Mouse (Mus musculus) heart, adult 2 months (tissue): ENCODE data around the gene Rpl3. TPM values are rescaled to one million over a fixed set of nuclear protein-coding genes. Genes with fewer than 3 reads are reported as not detected.
A peak's percentile ranks its signal among the peaks of the same experiment; 100 is the strongest.

Source experiments
- DNase-seq, 2 experiments: peaks; one replicate each; pipeline ENCODE4 v3.0.0; 2021
- H3K27ac ChIP-seq: fragments of 200-600 bp; 2 replicates; pipeline ENCODE4 v1.8.1; 2022
- H3K27me3 ChIP-seq: fragments of 200-500 bp; 2 replicates; pipeline ENCODE4 v1.6.1; 2012; ENCODE audit warnings: mild to moderate bottlenecking, low read length, inconsistent platforms, mixed read lengths; ENCODE audit not compliant: control insufficient read depth, insufficient read depth
- H3K36me3 ChIP-seq: fragments of 200-500 bp; 2 replicates; pipeline ENCODE4 v1.6.1; 2012; ENCODE audit warnings: low read length, inconsistent platforms; ENCODE audit not compliant: control insufficient read depth, insufficient read depth
- H3K4me1 ChIP-seq: fragments of 200-500 bp; 2 replicates; pipeline ENCODE4 v1.6.1; 2011; ENCODE audit warnings: low read length; ENCODE audit not compliant: control insufficient read depth, insufficient read depth
- H3K4me3 ChIP-seq: fragments of 200-600 bp; 2 replicates; pipeline ENCODE4 v1.8.1; 2022
- H3K79me2 ChIP-seq: fragments of 200-500 bp; replicated peaks from 2 replicates; pipeline ENCODE4 v1.6.1; 2012; ENCODE audit warnings: mild to moderate bottlenecking, inconsistent platforms, low read length, moderate library complexity, mixed read lengths; ENCODE audit not compliant: control insufficient read depth, insufficient read depth
- H3K9ac ChIP-seq: fragments of 200-500 bp; 2 replicates; pipeline ENCODE4 v1.6.1; 2012; ENCODE audit warnings: low read depth, mild to moderate bottlenecking, control low read depth, inconsistent platforms, low read length, mixed read lengths
- CTCF ChIP-seq: fragments of 200-600 bp; IDR thresholded peaks from 2 replicates; pipeline ENCODE4 v1.8.1; 2022; ENCODE audit warnings: antibody characterized with exemption, mild to moderate bottlenecking, moderate library complexity
- EP300 ChIP-seq: fragments of 200-500 bp; IDR thresholded peaks from 2 replicates; pipeline ENCODE4 v1.6.1; 2011; ENCODE audit warnings: low read depth, low read length, control low read depth; ENCODE audit not compliant: insufficient read depth
- POLR2A ChIP-seq: fragments of 200-500 bp; IDR thresholded peaks from 2 replicates; pipeline ENCODE4 v1.6.1; 2011; ENCODE audit warnings: mild to moderate bottlenecking, low read depth, low read length, control low read depth; ENCODE audit not compliant: insufficient read depth
- WGBS: fragments of 180-500 bp; shearing (Covaris S2); methylation state at CpG from one replicate; pipeline ENCODE4 v1.1.7; 2018; 5-methylcytosine and 5-hydroxymethylcytosine counted together
- intact Hi-C: fragments of 180-260 bp; cut with DNase I; formaldehyde crosslinking; loops from one replicate; pipeline ENCODE4 v1.15.1; 2025
- long read RNA-seq: library from polyadenylated mRNA; stranded (forward); transcript quantifications from one replicate; pipeline ENCODE4 v2.0.0, GENCODE M21; 2021
- polyA plus RNA-seq: library from polyadenylated mRNA; depleted of rRNA; stranded (reverse); fragments of >200 nt; gene quantifications from 2 replicates; pipeline ENCODE4 v1.2.3, GENCODE M21; 2012; rRNA removed
- total RNA-seq, 2 experiments: library from RNA; stranded (reverse); gene quantifications; 2 replicates each; pipeline ENCODE4 v1.2.3; 2021

The Rpl3 gene
- total RNA-seq (100 to 1,000 TPM; 137 to 150 TPM), polyA plus RNA-seq (201 and 230 TPM in 2 replicates)
- long read RNA-seq, transcript Rpl3-201 (10 exons, 1,351 nt), result major isoform, 151 of 159 reads
- long read RNA-seq, partial matches to known transcripts, result 2 of 159 reads
- long read RNA-seq, other reads (novel, unspliced or antisense), result 3 of 159 reads

DNA sequence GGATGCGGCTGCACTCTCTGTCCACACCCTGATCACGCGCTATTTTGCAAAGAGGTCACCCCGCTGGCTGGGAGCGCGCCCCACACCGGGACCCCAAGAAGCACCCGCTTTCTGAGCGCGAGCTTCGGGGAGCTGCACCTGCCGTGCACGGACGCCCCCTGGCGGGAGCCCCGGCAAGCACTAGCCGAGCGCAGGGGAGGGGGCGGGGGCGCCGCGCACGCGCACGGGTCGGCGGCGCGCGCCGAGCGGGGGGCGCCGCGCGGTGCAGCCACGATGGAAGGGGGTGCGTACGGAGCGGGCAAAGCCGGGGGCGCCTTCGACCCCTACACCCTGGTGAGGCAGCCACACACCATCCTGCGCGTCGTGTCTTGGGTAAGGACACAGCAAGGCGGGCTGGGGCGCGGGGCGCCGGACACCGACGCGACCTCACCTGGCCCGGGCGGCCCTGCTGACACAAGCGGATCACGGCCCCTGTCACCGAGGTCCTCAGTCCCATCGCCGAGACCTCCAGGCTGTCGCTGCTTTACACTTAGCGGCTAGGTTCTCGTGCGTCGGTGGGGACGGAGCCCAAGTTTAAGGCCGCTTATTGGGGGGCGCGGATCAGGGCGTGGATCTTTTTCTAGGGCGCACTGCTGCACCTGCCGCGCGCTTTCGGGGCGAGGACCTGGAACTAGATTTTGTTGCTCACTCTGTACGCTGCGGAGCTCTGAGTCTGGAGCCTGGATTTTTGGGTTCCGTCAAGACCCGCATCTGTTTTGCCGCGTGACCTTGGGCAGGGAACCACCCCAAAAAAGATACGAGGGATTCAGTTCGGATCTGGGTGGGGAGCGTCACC is at the start of gene Rpl3, which contains the start of gene Syngr1:
Gene Rpl3 (minus strand): TSS at position 748 of the 835 bp plus-strand sequence.
Gene Syngr1 (plus strand): TSS at position 214 of the 835 bp plus-strand sequence.
- peak; percentile 84 to 88 for DNase-seq
- Histone ChIP-seq H3K27ac (peak within 1 kb of the TSS; percentile 75), H3K79me2 (no peaks in the 10 kb centered on the region; the same call in 1 of the 2 replicates), H3K4me3 (peak within 1 kb of the TSS; percentile 62), H3K9ac (peak within 1 kb of the TSS; percentile 77), H3K36me3 (no peaks in the 10 kb centered on the region), H3K4me1 (no peaks in the 10 kb centered on the region), H3K27me3 (0 out of 2 replicates have a peak, but pooled peaks cover 3% of the 10 kb centered on the region)
- peak; percentile 81 for TF ChIP-seq CTCF
- no peak for TF ChIP-seq EP300
- WGBS, result 3% methylated on average over 76 of the region's 86 CpGs
- intact Hi-C loops, result loop anchor here (2.0 kb wide), 1 partner anchor 613 kb away; no protein-coding TSS in a partner anchor

DNA sequence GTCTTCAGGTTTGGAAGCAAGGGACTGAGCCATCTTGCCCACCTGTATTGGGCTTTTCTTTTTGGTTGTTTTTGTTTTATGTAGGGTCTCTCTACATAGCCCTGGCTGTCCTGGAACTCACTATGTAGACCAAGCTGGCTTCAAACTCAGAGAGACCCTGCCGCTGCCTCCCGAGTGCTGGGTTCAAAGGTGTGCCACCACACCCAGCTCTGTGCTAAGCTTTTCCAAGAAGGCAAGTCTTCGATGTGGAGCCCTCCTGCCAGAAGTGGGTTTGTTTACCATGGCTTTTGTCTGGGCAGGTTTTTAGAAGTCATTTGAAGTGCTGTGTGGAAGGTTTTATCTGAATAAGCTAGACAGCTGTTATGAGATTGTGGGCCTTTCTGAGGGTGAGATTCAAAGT is 49.2 kb upstream of the Rpl3 start:
- H3K4me1 ChIP-seq, result peaks cover 10% of the 10 kb centered on the region
- intact Hi-C loops, result no loop called here
- no peak overlapping the region for H3K27ac ChIP-seq
- H3K27me3 ChIP-seq, result no peaks in the 10 kb centered on the region
- peaks cover 4% of the 10 kb centered on the region for H3K79me2 ChIP-seq
- peaks cover 5% of the 10 kb centered on the region for H3K36me3 ChIP-seq
- H3K4me3 ChIP-seq, result no peak overlapping the region
- WGBS, result 81% methylated on average over 3 of the region's 3 CpGs
- no peak overlapping the region for H3K9ac ChIP-seq
- TF ChIP-seq CTCF, result no peak
- no peak for TF ChIP-seq EP300
- TF ChIP-seq POLR2A, result no peak
- DNase-seq, result no peak

DNA sequence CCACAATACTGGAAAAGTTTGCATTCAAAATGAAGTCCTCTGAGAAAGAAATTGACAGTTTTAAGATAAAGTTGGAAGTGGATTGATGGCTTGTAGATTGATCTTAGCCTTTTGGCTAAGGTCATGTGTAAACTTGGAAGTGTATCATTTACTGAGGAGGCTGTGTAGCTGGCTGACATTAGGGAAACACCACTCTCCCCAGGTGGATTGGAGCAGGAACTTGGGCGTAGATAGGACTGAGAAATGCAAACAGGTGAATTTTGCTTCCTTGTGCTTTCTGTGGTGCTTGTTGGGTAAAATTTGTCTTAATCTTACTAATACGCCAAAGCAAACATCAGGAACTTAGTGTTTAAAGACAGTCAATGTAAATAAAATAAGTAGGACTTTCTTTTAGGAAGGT is 48.6 kb upstream of the Rpl3 start:
- Histone ChIP-seq H3K79me2 (peaks cover 4% of the 10 kb centered on the region), H3K27ac (no peak overlapping the region), H3K36me3 (peaks cover 5% of the 10 kb centered on the region), H3K4me1 (peaks cover 10% of the 10 kb centered on the region), H3K27me3 (no peaks in the 10 kb centered on the region), H3K9ac (no peak overlapping the region), H3K4me3 (no peak overlapping the region)
- WGBS, result 95% methylated on average over 2 of the region's 2 CpGs
- DNase-seq, result no peak
- intact Hi-C loops, result no loop called here
- TF ChIP-seq POLR2A, result no peak
- no peak for TF ChIP-seq CTCF
- TF ChIP-seq EP300, result no peak

DNA sequence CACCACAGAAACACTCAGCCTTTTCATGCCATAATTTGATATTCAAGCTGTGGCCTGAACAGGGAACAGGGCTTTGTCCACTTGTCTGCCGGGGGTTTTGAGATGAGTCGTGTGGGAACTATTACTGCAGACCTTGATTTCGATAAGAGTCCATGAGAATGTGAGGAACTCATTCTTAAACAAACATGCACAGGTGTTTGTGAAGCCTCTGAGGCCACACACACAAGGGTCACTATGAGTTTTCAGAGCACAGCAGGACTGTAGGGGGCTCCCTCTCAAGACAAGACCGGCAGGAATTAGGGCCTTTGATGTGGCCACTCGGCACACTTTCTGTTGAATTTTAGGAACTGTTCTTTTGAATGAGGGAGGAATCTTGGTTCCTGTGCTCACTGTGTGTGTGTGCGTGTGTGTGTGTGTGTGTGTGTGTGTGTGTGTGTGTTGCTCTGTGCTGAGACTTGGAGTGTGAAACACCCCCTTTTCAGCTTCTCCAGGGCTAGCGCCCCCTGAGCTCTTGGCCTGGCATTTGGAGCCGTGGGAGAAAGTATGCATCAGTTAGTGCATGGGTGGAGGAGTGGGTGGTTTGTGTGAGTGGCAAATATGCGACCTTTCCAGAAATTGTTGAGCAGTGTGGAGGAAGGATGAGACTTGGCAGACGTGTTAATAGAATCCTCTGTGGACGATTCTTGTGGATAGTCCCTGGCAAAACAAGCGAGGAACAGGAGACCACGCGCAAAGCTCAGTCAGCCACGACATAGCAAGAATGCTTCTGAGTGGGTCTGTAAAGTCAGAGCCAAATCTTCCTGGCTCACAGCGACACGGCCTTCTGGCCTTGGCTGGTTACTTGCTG is 46.5 kb upstream of the Rpl3 start:
- no peak for TF ChIP-seq POLR2A
- 0 out of 2 replicates have a peak, but pooled peaks have one; percentile 8 for TF ChIP-seq CTCF
- H3K79me2 ChIP-seq, result peaks cover 4% of the 10 kb centered on the region
- peak overlapping the region; percentile 7; the same call in 1 of the 2 replicates for H3K27ac ChIP-seq
- H3K9ac ChIP-seq, result no peak overlapping the region
- intact Hi-C loops, result no loop called here
- peaks cover 16% of the 10 kb centered on the region for H3K4me1 ChIP-seq
- no peak overlapping the region for H3K4me3 ChIP-seq
- no peaks in the 10 kb centered on the region for H3K27me3 ChIP-seq
- H3K36me3 ChIP-seq, result peaks cover 5% of the 10 kb centered on the region
- 47% methylated on average over 17 of the region's 17 CpGs for WGBS
- DNase-seq, result no peak

DNA sequence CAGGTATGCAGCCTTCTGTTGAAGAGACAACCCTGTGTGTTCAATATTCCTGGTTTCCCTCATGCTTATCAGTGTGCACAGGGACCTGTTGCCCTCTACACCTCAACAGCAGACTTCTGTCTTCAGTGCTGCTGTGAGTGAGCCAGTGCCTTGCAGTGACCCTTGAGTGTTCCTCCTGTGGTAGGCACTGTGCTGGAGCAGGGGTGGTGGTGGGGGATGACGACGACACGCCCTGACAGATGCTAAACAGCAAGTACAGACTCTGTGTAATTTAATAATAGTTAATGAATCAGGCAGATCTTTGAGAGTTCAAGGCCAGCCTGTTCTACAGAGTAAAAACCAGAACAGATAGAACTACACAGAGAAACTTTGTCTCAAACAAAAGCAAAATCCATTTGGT is 45.0 kb upstream of the Rpl3 start:
- Histone ChIP-seq H3K27ac (peak overlapping the region; percentile 99; the same call in 1 of the 2 replicates), H3K27me3 (no peaks in the 10 kb centered on the region), H3K4me3 (no peak overlapping the region), H3K79me2 (peaks cover 1% of the 10 kb centered on the region; the same call in 1 of the 2 replicates), H3K9ac (no peak overlapping the region), H3K36me3 (peaks cover 5% of the 10 kb centered on the region), H3K4me1 (peaks cover 16% of the 10 kb centered on the region)
- whole genome bisulfite sequencing, result 86% methylated on average over 3 of the region's 3 CpGs
- intact Hi-C loops, result no loop called here
- TF ChIP-seq EP300 (no peak), CTCF (no peak)
- DNase-seq, result no peak
